ENCODE assay signal across 8 mouse cellular contexts in the genomic region with DNA sequence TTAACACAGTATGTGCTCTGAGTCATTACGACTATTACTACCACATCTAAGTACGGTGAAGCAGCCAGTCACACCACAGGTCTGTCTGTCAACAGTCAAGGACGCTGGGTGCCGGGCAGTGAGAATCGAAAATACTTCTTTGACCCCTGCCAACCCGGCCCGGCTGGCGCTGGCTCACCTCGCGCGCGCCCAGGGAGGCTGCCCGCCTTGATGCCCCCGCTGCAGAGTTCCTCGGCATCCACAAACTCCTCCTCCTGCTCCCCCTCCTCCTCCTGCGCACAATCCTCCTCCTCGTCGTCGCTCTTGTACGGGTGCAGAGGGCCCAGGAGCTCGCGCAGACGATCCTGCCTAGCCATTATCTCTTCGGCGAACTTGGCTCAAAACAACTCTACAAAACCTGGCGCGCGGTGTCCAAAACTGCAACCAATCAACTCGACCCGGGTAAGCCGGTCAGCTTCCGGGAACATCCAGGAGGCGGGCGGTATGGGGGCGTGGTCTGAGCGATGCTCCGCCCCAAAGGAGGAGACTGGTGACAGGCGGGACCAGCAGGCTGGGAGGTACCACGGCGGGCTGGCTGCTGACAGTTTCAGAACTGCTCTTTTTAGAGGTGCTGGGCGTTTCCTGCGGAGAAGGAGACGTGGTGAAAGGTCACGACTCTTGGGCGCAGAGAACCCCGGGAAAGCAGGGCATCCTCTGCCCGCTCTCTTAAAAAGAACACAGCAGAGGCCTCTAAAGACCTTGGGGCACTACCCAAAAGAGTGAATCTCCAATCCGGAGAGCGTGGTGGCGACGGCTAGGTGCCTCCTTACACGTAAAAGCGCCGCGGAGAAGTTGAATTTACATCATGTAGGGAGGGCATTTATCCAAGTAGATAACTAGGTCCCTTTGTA. TPM values are rescaled to one million over a fixed set of nuclear protein-coding genes. Genes with fewer than 3 reads are reported as not detected.
DNase-seq lines count a peak whose midpoint lies in the region; ATAC-seq lines count a peak whose summit lies in the region.

Gene Helb (minus strand): TSS at position 481 of the 890 bp plus-strand sequence.

- peak within 1 kb of the TSS; percentile 63 for H3K9ac ChIP-seq in lung, embryonic 16.5 days (ENCODE audit: low read length)

- H3K4me3 ChIP-seq in lung, embryonic 16.5 days (ENCODE audit: low read length), result peak within 1 kb of the TSS; percentile 58

- H3K36me3 ChIP-seq in lung, embryonic 16.5 days (ENCODE audit: control insufficient read depth, insufficient read depth, low read length), result 0 out of 2 replicates have a peak, but pooled peaks cover 2% of the 10 kb centered on the region

- peak; percentile 85 for DNase-seq in MEL-GATA-1-ER (ENCODE audit: extremely low read depth, low read depth)
- DNase-seq in cerebellum, adult 8-10 months, result peak; percentile 98
- peak; percentile 94 for DNase-seq in forelimb bud, embryonic 11.5 days (ENCODE audit: low read depth, low spot score)
- peak; percentile 92 for DNase-seq in layer of hippocampus, adult 9-10 months (ENCODE audit: low spot score)
- peak; percentile 92 for DNase-seq in ovary, postnatal 10 days (ENCODE audit: low spot score)
- peak; percentile 98 to 99 for DNase-seq in thymus, postnatal 10 days (ENCODE audit: low spot score in 2 of 2)

- no peaks in the 10 kb centered on the region for H3K27me3 ChIP-seq in lung, embryonic 16.5 days (ENCODE audit: control insufficient read depth, insufficient read depth, low read depth, low read length)

- peak within 1 kb of the TSS; percentile 79 for H3K4me2 ChIP-seq in lung, embryonic 16.5 days (ENCODE audit: low read depth, low read length)

- H3K9me3 ChIP-seq in lung, embryonic 16.5 days (ENCODE audit: control insufficient read depth, low read length), result no peaks in the 10 kb centered on the region

- WGBS in lung, embryonic 16.5 days, result under 1% methylated on average over 55 of the region's 55 CpGs

- peak; percentile 98 to 99 for ATAC-seq in hematopoietic stem cell, adult 5-6 weeks (replicated peaks in 1 of 2; ENCODE audit: insufficient read depth in 1 of 2, low FRiP score in 2 of 2, low TSS enrichment in 1 of 2, low read depth in 1 of 2, poor library complexity in 2 of 2, severe bottlenecking in 2 of 2)
- peak; percentile 100 for ATAC-seq in lung, embryonic 16.5 days (ENCODE audit: low read depth)

- 0 out of 2 replicates have a peak within 1 kb of the TSS, but pooled peaks have one; percentile 13 for H3K27ac ChIP-seq in lung, embryonic 16.5 days (ENCODE audit: low read length)

- H3K4me1 ChIP-seq in lung, embryonic 16.5 days (replicated peaks; ENCODE audit: control insufficient read depth, insufficient read depth, low read length), result peaks cover 3% of the 10 kb centered on the region; the same call in 1 of the 2 replicates

RNA-seq across cellular contexts. Expression of gene Helb, which starts in this region (rescaled TPM):
- 26.8 and 31.9 TPM in 2 replicates for total RNA-seq in hematopoietic stem cell, adult 5-6 weeks (2017)
- 6.1 TPM in 2 replicates for polyA plus RNA-seq in lung, embryonic 16.5 days (2015; fragmentation: Nextera tagmentation; extraction: Ambion mirVana)

Comparison
In these comparisons a context has a peak if more than half of its experiments do, and no peak if none do; other contexts are left out.
1. Peak in every context shown above with its lines: DNase-seq, ATAC-seq, H3K4me3 ChIP-seq and H3K27ac ChIP-seq.